Mouse (Mus musculus) MEL (cell line): Measurements from ENCODE around the gene Gpr3.

Experiments
- CTCF ChIP-seq, 3 experiments: IDR thresholded peaks in 2 of 3; conservative IDR thresholded peaks in 1 of 3; 2 replicates each; pipeline ENCODE4 v1.5.1; 2011 to 2012; ENCODE audit warnings: low read length in 3 of 3, low read depth in 2 of 3, mild to moderate bottlenecking in 2 of 3, improper control_type of control experiment in 1 of 3, inconsistent platforms in 1 of 3, mixed read lengths in 1 of 3, moderate library complexity in 1 of 3; ENCODE audit not compliant: control insufficient read depth in 1 of 3, insufficient read depth in 1 of 3, poor library complexity in 1 of 3, severe bottlenecking in 1 of 3
- EP300 ChIP-seq, 2 experiments: IDR thresholded peaks; 2 replicates each; pipeline ENCODE4 v1.6.1; 2011; ENCODE audit warnings: improper control_type of control experiment in 2 of 2, low read length in 2 of 2, low read depth in 1 of 2, mild to moderate bottlenecking in 1 of 2
- MAFK ChIP-seq: IDR thresholded peaks from 2 replicates; pipeline ENCODE4 v1.6.1; 2011; ENCODE audit warnings: low read depth, mild to moderate bottlenecking, low read length, improper control_type of control experiment, borderline replicate concordance
- MAX ChIP-seq: IDR thresholded peaks from 2 replicates; pipeline ENCODE4 v1.6.1; 2011; ENCODE audit warnings: low read length, improper control_type of control experiment
- MAZ ChIP-seq: IDR thresholded peaks from 2 replicates; pipeline ENCODE4 v1.6.1; 2012; ENCODE audit warnings: low read depth, mild to moderate bottlenecking, inconsistent platforms, low read length, improper control_type of control experiment
- MXI1 ChIP-seq: IDR thresholded peaks from 2 replicates; pipeline ENCODE4 v1.6.1; 2011; ENCODE audit warnings: mild to moderate bottlenecking, low read depth, low read length, improper control_type of control experiment
- NRF1 ChIP-seq: IDR thresholded peaks from 2 replicates; pipeline ENCODE4 v1.6.1; 2014; ENCODE audit warnings: low read depth, mild to moderate bottlenecking, inconsistent platforms, low read length, improper control_type of control experiment, moderate library complexity; ENCODE audit not compliant: poor library complexity, insufficient read depth, severe bottlenecking
- POLR2A ChIP-seq, 2 experiments: IDR thresholded peaks; 2 replicates each; pipeline ENCODE4 v1.6.1; 2011 to 2012; ENCODE audit warnings: low read length in 2 of 2, mild to moderate bottlenecking in 2 of 2, control low read depth in 1 of 2, improper control_type of control experiment in 1 of 2, low read depth in 1 of 2, moderate library complexity in 1 of 2; ENCODE audit not compliant: control insufficient read depth in 1 of 2, insufficient read depth in 1 of 2, poor library complexity in 1 of 2
- TCF12 ChIP-seq: IDR thresholded peaks from 2 replicates; pipeline ENCODE4 v1.6.1; 2014; ENCODE audit warnings: low read depth, mild to moderate bottlenecking, inconsistent platforms, low read length, improper control_type of control experiment, moderate library complexity
- USF1 ChIP-seq: IDR thresholded peaks from 2 replicates; pipeline ENCODE4 v1.6.1; 2014; ENCODE audit warnings: low read depth, mild to moderate bottlenecking, inconsistent platforms, low read length, improper control_type of control experiment, moderate library complexity
- ZC3H11A ChIP-seq: IDR thresholded peaks from 2 replicates; pipeline ENCODE4 v1.6.1; 2012; ENCODE audit warnings: low read depth, mild to moderate bottlenecking, inconsistent platforms, low read length, improper control_type of control experiment

DNA sequence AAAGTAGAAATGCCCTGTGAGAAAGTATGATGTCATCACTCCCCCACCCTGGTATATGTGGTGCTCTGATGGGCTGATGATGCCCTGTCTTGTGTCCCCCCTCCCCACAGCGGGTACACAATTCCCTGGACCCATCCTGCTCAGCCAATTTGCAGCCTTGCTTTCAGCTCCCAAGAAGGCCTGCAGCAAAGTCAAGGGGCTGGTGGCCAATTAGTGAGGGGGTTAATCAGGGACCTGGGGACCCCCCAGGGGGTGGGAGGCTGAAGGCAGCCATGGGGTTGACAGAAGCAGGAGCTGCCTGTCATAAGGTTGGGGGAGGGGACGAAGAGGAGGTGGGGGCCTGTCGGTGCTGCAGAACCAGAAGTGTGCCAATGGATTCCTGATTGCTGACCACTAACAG, 8.7 kb downstream of the Gpr3 start:
- no peak for TF ChIP-seq CTCF (IDR thresholded peaks at IDR 0.05 in 2 of 3, conservative IDR thresholded peaks at IDR 0.05 in 1 of 3; ENCODE audit: control insufficient read depth in 1 of 3, insufficient read depth in 1 of 3, low read depth in 2 of 3, low read length in 3 of 3, poor library complexity in 1 of 3, severe bottlenecking in 1 of 3)
- TF ChIP-seq MAFK = no peak
- no peak for TF ChIP-seq MXI1
- no peak for TF ChIP-seq MAZ
- no peak for TF ChIP-seq TCF12
- TF ChIP-seq EP300 (IDR thresholded peaks at IDR 0.05; ENCODE audit: low read depth in 1 of 2, low read length in 2 of 2) = no peak
- TF ChIP-seq ZC3H11A = no peak
- TF ChIP-seq POLR2A (IDR thresholded peaks at IDR 0.05; ENCODE audit: control insufficient read depth in 1 of 2, insufficient read depth in 1 of 2, low read depth in 1 of 2, low read length in 2 of 2, poor library complexity in 1 of 2) = no peak
- no peak for TF ChIP-seq MAX
- no peak for TF ChIP-seq USF1
- no peak for TF ChIP-seq NRF1
